Mouse (Mus musculus) hindbrain, embryonic 14.5 days (tissue): Measurements from ENCODE around the gene Cdh10. TPM values are rescaled to one million over a fixed set of nuclear protein-coding genes. Genes with fewer than 3 reads are reported as not detected.

Experiments used
- ATAC-seq: fragments of 200-750 bp; cut with Nextera tagmentation; 2 replicates; pipeline ENCODE4 v1.8.0; 2017; ENCODE audit warnings: moderate number of reproducible peaks, mild to moderate bottlenecking, moderate TSS enrichment, moderate library complexity; ENCODE audit not compliant: low FRiP score
- DNase-seq: peaks from one replicate; pipeline ENCODE4 v3.0.0-alpha.2; 2015; ENCODE audit warnings: low spot score
- H3K27ac ChIP-seq: fragments of 300-500 bp; sonication (generic); 2 replicates; pipeline ENCODE4 v1.5.1; 2014; ENCODE audit warnings: mild to moderate bottlenecking, moderate library complexity
- H3K27me3 ChIP-seq: fragments of 300-500 bp; sonication (generic); 2 replicates; pipeline ENCODE4 v1.6.1; 2014; ENCODE audit warnings: mild to moderate bottlenecking, low read length, mixed read lengths; ENCODE audit not compliant: control insufficient read depth, insufficient read depth
- H3K36me3 ChIP-seq: fragments of 300-500 bp; sonication (generic); replicated peaks from 2 replicates; pipeline ENCODE4 v1.6.1; 2014; ENCODE audit not compliant: control insufficient read depth, insufficient read depth
- H3K4me1 ChIP-seq: fragments of 300-500 bp; sonication (generic); replicated peaks from 2 replicates; pipeline ENCODE4 v1.6.1; 2014; ENCODE audit warnings: antibody characterized with exemption, low read length, mixed read lengths; ENCODE audit not compliant: control insufficient read depth, insufficient read depth
- H3K4me2 ChIP-seq: fragments of 300-500 bp; sonication (generic); replicated peaks from 2 replicates; pipeline ENCODE4 v1.6.1; 2014; ENCODE audit warnings: mild to moderate bottlenecking, moderate library complexity
- H3K4me3 ChIP-seq: fragments of 300-500 bp; sonication (generic); replicated peaks from 2 replicates; pipeline ENCODE4 v1.5.1; 2014; ENCODE audit warnings: mild to moderate bottlenecking, low read length
- H3K9ac ChIP-seq: fragments of 300-500 bp; sonication (generic); 2 replicates; pipeline ENCODE4 v1.6.1; 2014
- H3K9me3 ChIP-seq: fragments of 300-500 bp; sonication (generic); 2 replicates; pipeline ENCODE4 v1.6.1; 2016; ENCODE audit warnings: low read length; ENCODE audit not compliant: control insufficient read depth
- WGBS: fragments of 180-500 bp; shearing (Covaris S2); extraction: QIAGEN DNeasy Blood & Tissue Kit; methylation state at CpG from one replicate; pipeline ENCODE4 v1.1.7; 2014; 5-methylcytosine and 5-hydroxymethylcytosine counted together
- polyA plus RNA-seq: library from polyadenylated mRNA; unstranded; fragments of >200 nt; fragmentation: Nextera tagmentation; extraction: Ambion mirVana; gene quantifications from 2 replicates; pipeline ENCODE4 v1.2.1, GENCODE M21; 2014

Gene Cdh10
- polyA plus RNA-seq, 1 experiment from 2014 or later: 31.2 TPM

DNA sequence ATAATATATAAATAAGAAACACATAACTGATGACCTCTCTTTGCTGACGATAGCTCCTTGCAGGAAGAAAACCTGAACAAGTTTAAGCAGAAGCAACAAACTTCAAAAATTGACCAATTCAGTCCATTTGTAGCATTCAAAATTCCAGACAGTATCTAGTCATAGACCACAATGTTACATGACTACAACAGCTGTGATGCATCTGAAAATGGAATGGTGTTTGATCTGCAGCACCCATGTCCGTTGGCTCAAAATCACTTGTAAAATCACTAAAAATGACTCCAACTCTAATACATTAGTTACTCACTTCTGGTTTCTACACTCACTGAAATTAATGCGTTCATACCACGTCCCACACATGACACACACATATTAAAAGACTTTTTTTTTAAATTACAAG, 91.9 kb downstream of the Cdh10 start:
- H3K4me3 ChIP-seq: no peak overlapping the region
- no peaks in the 10 kb centered on the region for H3K27me3 ChIP-seq
- H3K4me1 ChIP-seq: no peaks in the 10 kb centered on the region
- no peaks in the 10 kb centered on the region for H3K9me3 ChIP-seq
- no peak for ATAC-seq
- H3K4me2 ChIP-seq: no peak overlapping the region
- H3K27ac ChIP-seq: no peak overlapping the region
- 96% methylated on average over 4 of the region's 4 CpGs for WGBS
- H3K36me3 ChIP-seq: no peaks in the 10 kb centered on the region
- DNase-seq: no peak
- no peak overlapping the region for H3K9ac ChIP-seq

DNA sequence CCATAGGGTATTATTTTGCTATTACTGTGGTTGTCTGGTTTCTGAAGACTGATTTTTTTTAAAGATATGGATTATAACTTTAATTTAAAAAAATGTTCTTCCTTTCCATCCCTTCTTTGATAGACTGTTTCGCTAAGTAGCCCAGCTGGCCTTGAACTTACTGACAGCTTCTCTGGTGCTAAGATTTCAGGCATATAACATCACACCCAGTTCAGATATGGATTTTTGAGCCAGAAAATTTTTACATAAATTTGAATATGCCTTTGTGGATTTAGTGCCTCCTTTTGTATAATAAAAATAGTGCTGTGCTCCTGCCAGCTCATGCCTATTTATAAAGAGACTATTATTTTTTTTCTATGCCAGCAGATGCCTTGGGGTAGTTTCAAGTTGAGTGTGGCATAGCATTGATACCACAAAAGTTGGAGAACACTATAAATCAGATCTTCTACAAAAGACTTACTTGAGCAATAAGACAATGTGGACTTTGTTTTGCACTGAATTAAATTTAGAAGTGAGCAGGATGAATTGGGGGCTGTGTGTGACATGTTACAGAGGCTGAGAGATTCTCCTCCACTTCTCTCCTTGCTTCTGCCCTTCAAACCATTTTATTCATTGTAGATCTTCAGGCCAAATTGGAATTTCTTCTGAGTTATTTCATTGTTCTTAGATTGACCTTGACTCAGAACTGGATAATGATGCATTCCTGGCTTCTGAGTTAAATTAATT, 106.8 kb downstream of the Cdh10 start:
- H3K27me3 ChIP-seq: no peaks in the 10 kb centered on the region
- no peak for DNase-seq

DNA sequence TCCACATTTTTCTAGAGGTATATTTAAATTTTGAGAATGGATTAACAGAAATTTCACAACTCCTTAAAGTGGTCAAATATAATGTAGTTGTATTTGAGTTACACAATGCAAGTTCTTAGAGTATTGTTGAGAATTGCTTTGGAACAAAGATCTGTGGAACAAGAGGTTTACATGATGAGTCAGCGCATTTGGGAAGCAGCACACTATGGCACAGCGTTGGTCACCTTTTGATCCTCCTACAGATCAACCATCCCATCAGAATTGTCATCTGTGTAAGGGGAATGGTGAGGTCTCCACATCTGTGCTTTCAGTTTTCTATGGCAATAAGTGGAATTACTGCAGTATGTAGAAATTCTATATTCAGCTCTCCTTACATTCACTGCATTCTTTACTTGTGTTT, 108.2 kb downstream of the Cdh10 start:
- no peak for DNase-seq
- H3K27ac ChIP-seq: no peak overlapping the region
- no peaks in the 10 kb centered on the region for H3K36me3 ChIP-seq
- no peaks in the 10 kb centered on the region for H3K9me3 ChIP-seq
- H3K4me1 ChIP-seq: no peaks in the 10 kb centered on the region
- 82% methylated on average over 2 of the region's 2 CpGs for WGBS
- H3K9ac ChIP-seq: no peak overlapping the region
- ATAC-seq: no peak
- H3K4me2 ChIP-seq: no peak overlapping the region
- H3K27me3 ChIP-seq: no peaks in the 10 kb centered on the region
- no peak overlapping the region for H3K4me3 ChIP-seq

More for the DNA sequence above, 106.8 kb downstream of the Cdh10 start:
- H3K9ac ChIP-seq: no peak overlapping the region
- no peaks in the 10 kb centered on the region for H3K9me3 ChIP-seq
- 93% methylated on average over 1 of the region's 1 CpGs for WGBS
- no peak overlapping the region for H3K4me3 ChIP-seq
- no peaks in the 10 kb centered on the region for H3K36me3 ChIP-seq
- ATAC-seq: no peak
- no peaks in the 10 kb centered on the region for H3K4me1 ChIP-seq
- no peak overlapping the region for H3K27ac ChIP-seq
- no peak overlapping the region for H3K4me2 ChIP-seq

DNA sequence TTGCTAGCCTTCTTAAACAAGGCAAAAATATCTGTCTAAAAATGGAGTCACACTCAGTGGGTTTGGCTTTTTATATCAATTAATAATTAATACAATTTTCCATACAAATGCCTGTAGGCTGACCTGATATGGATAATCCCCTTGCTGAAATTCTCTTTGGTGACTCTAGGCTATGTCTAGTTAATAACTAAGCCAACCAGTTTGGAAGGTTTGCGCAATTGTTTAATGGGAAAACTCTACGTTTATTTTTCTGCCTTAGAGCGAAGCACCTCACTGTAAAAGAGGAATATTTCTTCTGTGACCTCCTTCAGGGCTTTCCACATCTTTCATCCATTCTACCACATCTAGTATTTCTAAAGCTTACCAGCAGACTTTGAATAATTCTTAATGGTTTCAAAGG, 133.5 kb downstream of the Cdh10 start:
- H3K36me3 ChIP-seq: no peaks in the 10 kb centered on the region
- no peak overlapping the region for H3K4me3 ChIP-seq
- DNase-seq (no peak), ATAC-seq (no peak)
- WGBS: 86% methylated on average over 3 of the region's 3 CpGs
- H3K27ac ChIP-seq: no peak overlapping the region
- H3K9ac ChIP-seq: no peak overlapping the region
- H3K9me3 ChIP-seq: no peaks in the 10 kb centered on the region
- H3K4me2 ChIP-seq: no peak overlapping the region
- H3K4me1 ChIP-seq: no peaks in the 10 kb centered on the region
- no peaks in the 10 kb centered on the region for H3K27me3 ChIP-seq

DNA sequence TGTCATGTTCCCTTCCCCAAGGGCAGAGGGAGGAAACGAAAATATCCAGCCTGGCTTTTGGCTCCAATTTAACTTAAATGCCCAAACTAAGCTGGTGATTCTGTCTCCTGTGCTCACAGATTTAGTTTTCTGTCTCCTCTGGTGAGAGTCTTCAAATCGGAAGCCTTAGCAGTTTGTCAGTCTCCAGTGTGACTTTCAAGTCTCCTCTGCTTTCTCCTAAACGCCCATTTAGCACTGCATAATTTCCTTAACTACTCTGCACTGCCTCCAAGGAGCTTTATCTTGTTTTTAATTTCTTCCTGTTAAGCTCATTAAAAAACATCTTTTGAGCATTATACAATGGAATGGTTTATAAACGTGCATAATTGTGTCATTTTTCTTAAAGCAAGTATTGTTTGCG, 156.3 kb downstream of the Cdh10 start:
- ATAC-seq: no peak
- Histone ChIP-seq H3K4me3 (no peak overlapping the region), H3K27me3 (no peaks in the 10 kb centered on the region), H3K9me3 (no peaks in the 10 kb centered on the region), H3K4me1 (0 out of 2 replicates have a peak, but pooled peaks cover 6% of the 10 kb centered on the region), H3K36me3 (no peaks in the 10 kb centered on the region), H3K9ac (no peak overlapping the region), H3K4me2 (no peak overlapping the region), H3K27ac (no peak overlapping the region)
- 66% methylated on average over 5 of the region's 5 CpGs for WGBS
- no peak for DNase-seq

DNA sequence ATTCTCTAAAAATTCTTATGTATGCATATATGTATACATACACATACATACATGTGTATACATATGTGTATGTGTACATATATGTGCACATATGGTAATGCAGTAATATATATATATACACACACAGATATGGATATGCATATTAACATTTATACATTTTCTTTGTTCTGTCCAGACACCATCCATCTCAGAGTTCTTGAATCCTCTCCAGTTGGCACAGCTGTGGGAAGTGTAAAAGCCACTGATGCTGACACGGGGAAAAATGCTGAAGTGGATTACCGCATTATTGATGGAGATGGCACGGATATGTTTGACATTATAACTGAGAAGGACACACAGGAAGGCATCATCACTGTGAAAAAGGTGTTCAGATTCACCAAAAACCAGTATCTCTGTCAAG, 166.1 kb downstream of the Cdh10 start:
- peak; percentile 43; the same call in 1 of the 2 replicates for ATAC-seq

DNA sequence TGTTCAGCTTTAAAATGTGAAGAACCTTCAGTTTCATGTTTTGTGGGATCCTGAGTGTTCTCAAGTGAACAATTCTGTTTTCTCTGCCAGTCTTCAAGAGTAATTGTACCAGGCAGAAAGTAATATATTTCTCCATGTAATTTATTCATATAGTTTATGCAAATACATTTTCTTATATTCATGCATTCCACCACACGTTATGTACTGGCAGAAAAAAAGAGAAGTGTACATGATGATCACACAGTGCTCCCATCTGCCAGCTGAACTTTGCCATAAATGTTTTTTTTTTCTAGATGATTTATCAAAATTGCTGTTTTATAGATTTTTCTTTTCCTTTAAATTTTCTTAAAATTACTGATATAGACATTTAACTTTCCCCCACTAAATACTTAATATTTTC, 168.9 kb downstream of the Cdh10 start:
- H3K36me3 ChIP-seq: no peaks in the 10 kb centered on the region
- H3K27ac ChIP-seq: no peak overlapping the region
- no peak for DNase-seq
- no peak overlapping the region for H3K4me3 ChIP-seq
- H3K9me3 ChIP-seq: no peaks in the 10 kb centered on the region
- no peaks in the 10 kb centered on the region for H3K27me3 ChIP-seq
- WGBS: 70% methylated on average over 1 of the region's 1 CpGs
- no peak overlapping the region for H3K4me2 ChIP-seq
- no peak overlapping the region for H3K9ac ChIP-seq
- H3K4me1 ChIP-seq: no peaks in the 10 kb centered on the region
- no peak for ATAC-seq

More for the DNA sequence above, 166.1 kb downstream of the Cdh10 start:
- Histone ChIP-seq H3K4me3 (no peak overlapping the region), H3K4me1 (no peaks in the 10 kb centered on the region), H3K27me3 (no peaks in the 10 kb centered on the region), H3K4me2 (no peak overlapping the region), H3K9me3 (no peaks in the 10 kb centered on the region), H3K9ac (no peak overlapping the region), H3K36me3 (no peaks in the 10 kb centered on the region), H3K27ac (0 out of 2 replicates have a peak overlapping the region, but pooled peaks have one; percentile 3)
- no peak for DNase-seq
- WGBS: 71% methylated on average over 3 of the region's 3 CpGs

DNA sequence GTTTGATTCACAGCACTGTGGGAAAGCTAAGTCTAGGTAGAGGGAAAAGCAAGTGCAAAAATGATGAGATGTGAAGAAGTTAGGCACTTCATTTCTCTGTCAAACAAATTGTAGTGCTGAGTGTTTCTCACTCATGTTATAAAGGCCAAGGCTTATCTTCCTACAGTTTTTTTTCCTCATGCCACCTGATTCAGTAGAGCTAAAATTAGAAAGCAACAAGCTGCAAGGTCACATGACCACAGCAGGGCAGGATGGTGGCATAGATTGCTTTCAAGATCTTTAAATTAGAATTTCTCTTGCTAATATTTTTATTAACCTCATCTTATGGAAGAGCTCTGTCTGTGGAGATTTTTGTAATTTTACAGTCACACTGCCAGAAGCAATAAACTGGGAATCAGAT, 174.8 kb downstream of the Cdh10 start:
- H3K9ac ChIP-seq: no peak overlapping the region
- H3K36me3 ChIP-seq: no peaks in the 10 kb centered on the region
- no peaks in the 10 kb centered on the region for H3K27me3 ChIP-seq
- H3K27ac ChIP-seq: no peak overlapping the region
- H3K4me3 ChIP-seq: no peak overlapping the region
- H3K4me2 ChIP-seq: no peak overlapping the region
- H3K4me1 ChIP-seq: no peaks in the 10 kb centered on the region
- ATAC-seq (no peak), DNase-seq (no peak)
- no peaks in the 10 kb centered on the region for H3K9me3 ChIP-seq

DNA sequence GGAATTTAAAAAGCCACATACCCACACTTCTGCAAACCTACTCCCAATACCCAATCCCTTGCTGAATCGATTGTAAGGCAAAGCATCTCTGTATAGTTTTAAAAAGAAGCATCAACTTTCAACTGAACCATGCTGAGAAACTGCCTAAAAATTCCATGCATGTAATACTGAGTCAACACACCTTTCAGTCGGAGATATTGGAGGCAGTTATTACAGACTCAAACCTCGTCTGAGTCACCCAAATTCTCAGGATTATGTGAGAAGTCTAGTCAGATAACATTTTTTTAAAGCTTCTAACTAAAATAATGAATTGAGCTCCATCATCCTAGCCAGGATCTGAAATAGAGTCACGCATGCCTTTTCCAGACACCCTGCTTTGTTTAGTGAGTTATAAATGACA, 175.5 kb downstream of the Cdh10 start:
- 81% methylated on average over 4 of the region's 4 CpGs for WGBS
- H3K9me3 ChIP-seq: no peaks in the 10 kb centered on the region
- DNase-seq (no peak), ATAC-seq (no peak)
- H3K27ac ChIP-seq: no peak overlapping the region
- H3K4me1 ChIP-seq: no peaks in the 10 kb centered on the region
- no peaks in the 10 kb centered on the region for H3K27me3 ChIP-seq
- no peak overlapping the region for H3K4me2 ChIP-seq
- H3K9ac ChIP-seq: no peak overlapping the region
- no peaks in the 10 kb centered on the region for H3K36me3 ChIP-seq
- no peak overlapping the region for H3K4me3 ChIP-seq

DNA sequence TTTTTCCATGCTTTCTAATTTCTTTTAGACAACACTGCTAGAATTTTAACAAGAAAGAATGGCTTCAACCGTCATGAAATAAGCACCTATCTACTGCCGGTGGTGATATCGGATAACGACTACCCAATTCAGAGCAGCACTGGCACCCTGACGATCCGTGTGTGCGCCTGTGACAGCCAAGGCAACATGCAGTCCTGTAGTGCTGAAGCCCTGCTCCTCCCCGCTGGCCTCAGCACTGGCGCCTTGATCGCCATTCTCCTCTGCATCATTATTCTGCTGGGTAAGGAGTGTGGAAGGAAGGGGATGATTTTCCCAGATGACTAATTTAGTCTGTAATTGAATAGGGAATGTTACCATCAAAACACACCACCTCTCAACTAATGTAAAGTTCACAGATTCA, 192.1 kb downstream of the Cdh10 start:
- Histone ChIP-seq H3K9ac (no peak overlapping the region), H3K9me3 (no peaks in the 10 kb centered on the region), H3K36me3 (peaks cover 17% of the 10 kb centered on the region), H3K4me3 (no peak overlapping the region), H3K4me2 (no peak overlapping the region), H3K27ac (no peak overlapping the region), H3K4me1 (no peaks in the 10 kb centered on the region), H3K27me3 (no peaks in the 10 kb centered on the region)
- DNase-seq (no peak), ATAC-seq (no peak)
- 80% methylated on average over 10 of the region's 10 CpGs for WGBS
